Mouse (Mus musculus): Measurements from ENCODE around the gene Stk11. TPM values are rescaled to one million over a fixed set of nuclear protein-coding genes. Genes with fewer than 3 reads are reported as not detected.

Stk11 gene
- polyA plus RNA-seq, 1 experiment from 2014 or later = 15.4 TPM

DNA sequence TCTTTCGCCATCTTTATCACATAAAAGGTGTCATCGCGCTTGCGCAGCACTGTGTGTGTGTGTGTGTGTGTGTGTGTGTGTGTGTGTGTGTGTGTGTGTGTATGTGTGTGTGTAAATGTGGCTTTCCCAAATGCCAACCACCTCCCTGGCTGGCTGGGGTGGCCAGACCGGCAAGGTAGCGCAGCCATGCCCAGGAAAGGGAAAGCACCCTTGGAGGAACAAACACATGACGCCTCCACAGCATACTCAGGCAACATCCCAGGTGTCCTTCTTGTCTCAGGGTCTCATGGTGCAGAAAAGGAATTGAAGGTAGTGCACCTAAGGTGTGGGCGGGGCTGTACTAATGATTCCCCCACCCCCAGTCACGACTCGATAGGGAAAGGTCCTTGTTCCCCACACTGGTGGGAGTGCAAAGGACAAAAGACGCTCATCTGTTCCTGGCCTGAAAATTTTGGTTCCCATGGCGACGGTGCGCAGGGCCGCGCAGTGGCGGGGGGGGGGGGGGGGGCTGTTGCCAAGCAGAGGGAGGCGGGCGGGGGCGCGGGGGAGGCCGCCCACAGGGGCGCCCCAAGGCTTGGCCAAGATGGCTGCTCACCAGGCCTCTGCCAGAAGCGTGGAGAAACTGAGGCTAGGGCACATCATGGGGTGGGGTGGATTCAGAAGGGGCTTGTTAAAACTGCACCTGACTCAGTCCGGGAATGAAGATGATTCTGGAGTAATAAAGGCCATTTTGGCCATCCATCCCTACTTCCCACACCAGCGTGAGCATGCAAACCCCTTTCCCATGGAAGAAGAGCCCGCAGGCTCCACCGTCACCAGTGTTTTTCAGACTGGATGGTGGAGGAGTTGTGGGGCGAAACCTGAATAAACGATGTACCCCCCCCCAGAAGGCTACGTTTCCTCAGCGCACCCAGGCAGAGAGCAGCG lies 22.3 kb downstream of the Stk11 start:
- Histone ChIP-seq H3K4me1 (ENCODE audit: control insufficient read depth, insufficient read depth, low read length) (peaks cover 26% of the 10 kb centered on the region), H3K9ac (ENCODE audit: low read depth, low read length) (peak overlapping the region; percentile 94), H3K27ac (ENCODE audit: low read length) (peak overlapping the region; percentile 96), H3K4me2 (ENCODE audit: low read length) (peak overlapping the region; percentile 86), H3K27me3 (ENCODE audit: control insufficient read depth, insufficient read depth, low read depth, low read length) (no peaks in the 10 kb centered on the region), H3K9me3 (replicated peaks; ENCODE audit: control insufficient read depth, low read length, poor library complexity, severe bottlenecking) (no peaks in the 10 kb centered on the region), H3K36me3 (ENCODE audit: control insufficient read depth, insufficient read depth, low read length) (peaks cover 27% of the 10 kb centered on the region), H3K4me3 (ENCODE audit: low read depth, low read length) (peak overlapping the region; percentile 70)
- ATAC-seq = no peak
- under 1% methylated on average over 25 of the region's 33 CpGs for WGBS

DNA sequence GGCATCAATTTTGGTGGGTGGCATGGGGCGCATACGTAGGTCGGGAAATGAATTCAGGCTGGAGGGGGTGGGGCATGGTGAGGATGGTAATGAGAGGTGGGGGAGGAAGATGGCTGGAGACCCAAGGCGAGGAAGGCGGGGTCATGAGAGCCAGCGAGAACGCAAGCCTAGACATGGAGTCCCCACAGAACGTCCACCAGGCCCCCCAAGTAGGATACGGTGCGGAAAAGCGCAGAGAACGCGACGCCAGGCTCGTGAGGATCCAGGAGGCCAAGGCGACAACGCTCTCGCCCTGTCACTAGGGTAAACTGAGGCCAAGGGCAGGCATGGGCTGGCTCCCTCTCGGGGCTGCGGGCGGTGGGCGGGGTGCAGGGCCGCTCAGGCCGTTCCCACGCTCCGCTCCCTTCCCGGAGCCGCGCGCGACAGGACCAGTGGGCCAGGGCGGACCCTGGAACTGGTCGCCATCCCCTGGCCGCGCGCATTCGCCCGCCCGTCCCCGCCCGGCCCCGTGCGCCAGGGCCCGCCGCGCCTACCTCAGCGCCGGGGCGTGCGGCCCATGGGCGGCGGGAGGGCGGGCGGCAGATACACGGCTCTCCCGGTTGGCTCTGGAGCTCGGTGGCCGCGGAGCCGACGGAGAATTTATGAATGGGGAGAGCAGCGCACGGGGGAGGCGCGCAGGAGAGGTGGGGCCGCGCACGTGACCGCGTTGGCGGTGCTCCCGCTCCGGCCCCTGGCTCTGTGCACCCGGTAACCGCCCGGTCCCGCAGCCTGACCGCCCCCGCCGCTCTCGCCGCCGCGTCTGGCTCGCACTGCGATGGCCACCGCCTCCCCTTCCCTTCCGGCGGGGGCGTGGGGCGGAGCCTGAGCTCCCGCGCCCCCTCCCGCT lies 23.2 kb downstream of the Stk11 start, which contains the start of gene Atp5d:
Atp5d (plus strand) TSS at position 80 of the 886 bp plus-strand sequence.
- peak; percentile 5 for ATAC-seq
- peak within 1 kb of the TSS; percentile 70 for H3K4me3 ChIP-seq (ENCODE audit: low read depth, low read length)
- H3K27me3 ChIP-seq (ENCODE audit: control insufficient read depth, insufficient read depth, low read depth, low read length) = no peaks in the 10 kb centered on the region
- peak within 1 kb of the TSS; percentile 96 for H3K27ac ChIP-seq (ENCODE audit: low read length)
- H3K9ac ChIP-seq (ENCODE audit: low read depth, low read length) = peak within 1 kb of the TSS; percentile 94
- no peaks in the 10 kb centered on the region for H3K9me3 ChIP-seq (replicated peaks; ENCODE audit: control insufficient read depth, low read length, poor library complexity, severe bottlenecking)
- H3K36me3 ChIP-seq (ENCODE audit: control insufficient read depth, insufficient read depth, low read length) = peaks cover 21% of the 10 kb centered on the region
- peaks cover 34% of the 10 kb centered on the region for H3K4me1 ChIP-seq (ENCODE audit: control insufficient read depth, insufficient read depth, low read length)
- H3K4me2 ChIP-seq (ENCODE audit: low read length) = peak within 1 kb of the TSS; percentile 86
- under 1% methylated on average over 70 of the region's 94 CpGs for WGBS

DNA sequence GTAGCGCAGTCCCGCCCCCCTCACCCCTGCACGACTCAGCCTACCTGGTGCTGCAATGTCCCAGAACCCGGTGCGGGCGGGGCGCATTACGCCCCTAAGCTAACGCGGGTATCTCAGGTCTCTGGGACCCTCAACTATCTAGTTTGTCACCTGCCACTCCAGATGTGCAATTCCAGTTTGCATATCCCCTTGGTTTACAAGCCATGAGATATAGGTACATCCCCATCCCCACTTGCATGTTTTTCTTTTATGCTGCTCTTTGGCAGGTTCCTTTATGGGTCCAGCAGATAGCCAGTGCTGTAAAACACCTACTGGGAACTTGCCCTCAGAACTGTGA lies 23.8 kb downstream of the Stk11 start:
- Histone ChIP-seq H3K9ac (ENCODE audit: low read depth, low read length) (peak overlapping the region; percentile 94), H3K36me3 (ENCODE audit: control insufficient read depth, insufficient read depth, low read length) (peaks cover 21% of the 10 kb centered on the region), H3K4me3 (ENCODE audit: low read depth, low read length) (peak overlapping the region; percentile 70), H3K9me3 (replicated peaks; ENCODE audit: control insufficient read depth, low read length, poor library complexity, severe bottlenecking) (no peaks in the 10 kb centered on the region), H3K27ac (ENCODE audit: low read length) (peak overlapping the region; percentile 96), H3K4me2 (ENCODE audit: low read length) (peak overlapping the region; percentile 86), H3K27me3 (ENCODE audit: control insufficient read depth, insufficient read depth, low read depth, low read length) (no peaks in the 10 kb centered on the region), H3K4me1 (ENCODE audit: control insufficient read depth, insufficient read depth, low read length) (peaks cover 34% of the 10 kb centered on the region)
- ATAC-seq = no peak
- under 1% methylated on average over 10 of the region's 10 CpGs for WGBS

DNA sequence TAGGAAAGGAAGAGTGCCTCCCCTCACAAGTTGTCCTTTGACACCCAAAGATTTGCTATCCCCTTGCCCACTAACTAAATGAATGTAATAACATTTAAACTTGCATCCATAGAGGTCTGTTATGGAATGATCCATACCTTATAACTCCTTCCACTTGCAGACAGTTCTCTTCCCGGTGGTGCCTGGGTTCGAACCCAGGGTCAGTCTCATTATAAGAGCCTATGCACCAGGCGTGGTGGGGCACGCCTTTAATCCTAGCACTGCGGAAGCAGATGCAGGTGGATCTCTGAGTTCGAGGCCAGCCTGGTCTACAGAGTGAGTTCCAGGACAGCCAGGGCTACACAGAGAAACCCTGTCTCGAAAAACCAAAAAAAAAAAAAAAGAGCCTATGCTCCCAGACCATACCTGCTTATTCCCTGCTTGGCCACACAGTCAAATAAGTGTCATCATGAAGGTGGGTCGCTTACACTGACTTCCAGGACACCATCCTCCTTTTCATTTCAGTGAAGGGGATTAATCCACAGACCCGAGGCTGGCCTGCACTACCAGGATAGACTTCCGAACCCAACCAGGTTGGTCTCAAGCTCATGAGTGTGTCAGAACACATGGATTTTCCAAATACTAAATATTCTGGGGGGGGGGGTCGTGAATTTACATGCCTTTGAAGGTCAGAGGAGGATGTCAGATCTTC lies 24.5 kb downstream of the Stk11 start:
- no peak overlapping the region for H3K4me3 ChIP-seq (ENCODE audit: low read depth, low read length)
- no peak overlapping the region for H3K9ac ChIP-seq (ENCODE audit: low read depth, low read length)
- no peak overlapping the region for H3K4me2 ChIP-seq (ENCODE audit: low read length)
- H3K27ac ChIP-seq (ENCODE audit: low read length) = peak overlapping the region; percentile 96
- peaks cover 34% of the 10 kb centered on the region for H3K4me1 ChIP-seq (ENCODE audit: control insufficient read depth, insufficient read depth, low read length)
- H3K27me3 ChIP-seq (ENCODE audit: control insufficient read depth, insufficient read depth, low read depth, low read length) = no peaks in the 10 kb centered on the region
- no peaks in the 10 kb centered on the region for H3K9me3 ChIP-seq (replicated peaks; ENCODE audit: control insufficient read depth, low read length, poor library complexity, severe bottlenecking)
- no peak for ATAC-seq
- WGBS = 75% methylated on average over 11 of the region's 11 CpGs
- peaks cover 18% of the 10 kb centered on the region; the same call in 1 of the 2 replicates for H3K36me3 ChIP-seq (ENCODE audit: control insufficient read depth, insufficient read depth, low read length)

DNA sequence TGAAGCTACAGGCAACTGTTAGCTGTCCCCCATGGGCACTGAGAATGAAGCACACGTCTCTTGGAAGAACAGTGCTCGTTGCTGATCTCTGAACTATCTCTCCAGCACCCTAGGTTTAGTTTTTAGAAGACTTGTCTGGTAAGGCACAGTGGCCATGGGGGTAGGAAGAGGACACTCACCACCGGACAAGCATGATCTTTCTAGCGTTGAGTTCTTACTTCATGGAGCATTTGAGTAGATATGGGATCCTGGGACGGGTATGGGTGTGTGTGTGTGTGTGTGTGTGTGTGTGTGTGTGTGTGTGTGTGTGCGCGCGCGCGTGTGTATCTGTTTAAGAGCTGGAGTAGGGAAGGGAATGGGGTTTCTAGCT lies 25.0 kb downstream of the Stk11 start, which contains the start of gene Cbarp:
Cbarp (minus strand) TSS at position 170 of the 370 bp plus-strand sequence.
- Histone ChIP-seq H3K27ac (ENCODE audit: low read length) (peak within 1 kb of the TSS; percentile 96), H3K4me2 (ENCODE audit: low read length) (peak within 1 kb of the TSS; percentile 97), H3K27me3 (ENCODE audit: control insufficient read depth, insufficient read depth, low read depth, low read length) (no peaks in the 10 kb centered on the region), H3K4me3 (ENCODE audit: low read depth, low read length) (peak within 1 kb of the TSS; percentile 81), H3K4me1 (ENCODE audit: control insufficient read depth, insufficient read depth, low read length) (peaks cover 34% of the 10 kb centered on the region), H3K9me3 (replicated peaks; ENCODE audit: control insufficient read depth, low read length, poor library complexity, severe bottlenecking) (no peaks in the 10 kb centered on the region), H3K9ac (ENCODE audit: low read depth, low read length) (peak within 1 kb of the TSS; percentile 36), H3K36me3 (ENCODE audit: control insufficient read depth, insufficient read depth, low read length) (peaks cover 17% of the 10 kb centered on the region; the same call in 1 of the 2 replicates)
- no peak for ATAC-seq
- WGBS = 66% methylated on average over 10 of the region's 10 CpGs

DNA sequence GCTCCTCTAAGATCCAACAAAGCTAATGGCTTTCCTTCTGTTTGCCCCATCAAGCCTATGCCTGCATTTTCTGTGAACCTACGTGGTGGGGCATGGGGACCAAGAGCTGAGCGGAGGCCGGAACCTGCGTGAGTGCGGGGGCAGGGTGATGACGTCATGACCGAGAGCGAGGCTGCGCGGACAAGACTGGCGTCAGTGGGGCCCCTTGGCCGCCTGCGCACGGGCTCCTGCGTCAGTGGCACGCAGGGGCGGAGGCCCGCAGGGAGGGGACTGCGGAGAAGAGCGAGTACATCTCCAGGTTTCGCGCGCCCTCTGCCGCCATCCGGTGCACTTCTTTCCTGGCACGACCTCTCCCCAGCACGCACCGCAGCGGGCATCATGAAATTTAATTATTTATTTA lies 25.6 kb downstream of the Stk11 start:
- Histone ChIP-seq H3K4me2 (ENCODE audit: low read length) (peak overlapping the region; percentile 97), H3K27me3 (ENCODE audit: control insufficient read depth, insufficient read depth, low read depth, low read length) (no peaks in the 10 kb centered on the region), H3K4me1 (ENCODE audit: control insufficient read depth, insufficient read depth, low read length) (peaks cover 30% of the 10 kb centered on the region), H3K27ac (ENCODE audit: low read length) (peak overlapping the region; percentile 85), H3K36me3 (ENCODE audit: control insufficient read depth, insufficient read depth, low read length) (peaks cover 12% of the 10 kb centered on the region; the same call in 1 of the 2 replicates), H3K9me3 (replicated peaks; ENCODE audit: control insufficient read depth, low read length, poor library complexity, severe bottlenecking) (no peaks in the 10 kb centered on the region), H3K4me3 (ENCODE audit: low read depth, low read length) (peak overlapping the region; percentile 81), H3K9ac (ENCODE audit: low read depth, low read length) (peak overlapping the region; percentile 36; the same call in 1 of the 2 replicates)
- under 1% methylated on average over 28 of the region's 29 CpGs for WGBS
- ATAC-seq = peak; percentile 55

DNA sequence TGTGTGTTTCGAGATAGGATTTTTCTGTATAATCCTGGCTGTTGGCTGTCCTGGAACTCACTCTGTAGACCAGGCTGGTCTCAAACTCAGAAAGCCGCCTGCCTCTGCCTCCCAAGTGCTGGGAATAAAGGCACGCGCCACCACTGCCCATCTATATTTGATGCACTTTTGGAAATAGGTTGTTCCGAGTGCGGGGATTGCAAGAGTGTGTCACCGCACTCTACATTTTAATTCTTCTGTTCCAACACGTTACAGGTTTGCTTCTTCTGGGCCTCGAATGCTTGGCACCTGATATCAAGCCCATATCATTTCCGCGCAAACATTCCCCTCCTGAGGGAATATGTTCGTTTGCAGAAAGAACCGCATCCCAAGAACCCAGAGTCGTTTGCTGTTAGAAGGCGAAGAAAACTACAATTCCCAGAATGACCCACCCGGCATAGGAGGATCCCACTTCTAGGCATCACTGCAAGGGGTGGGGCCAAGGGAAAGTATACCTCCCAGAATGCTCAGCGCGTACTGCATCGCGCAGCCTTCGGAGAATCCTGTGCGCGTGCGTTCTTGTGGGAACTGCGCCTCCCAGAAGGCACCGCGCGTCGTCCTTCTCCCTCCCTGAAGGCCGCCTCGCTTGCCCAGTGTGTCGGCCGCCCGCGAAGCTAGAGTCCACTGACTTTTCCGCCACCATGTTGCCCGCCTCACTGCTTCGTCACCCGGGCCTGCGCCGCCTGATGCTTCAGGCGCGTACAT lies 26.4 kb downstream of the Stk11 start:
- peak; percentile 84 for ATAC-seq
- WGBS = 1% methylated on average over 43 of the region's 43 CpGs
- peak overlapping the region; percentile 81 for H3K4me3 ChIP-seq (ENCODE audit: low read depth, low read length)
- no peaks in the 10 kb centered on the region for H3K27me3 ChIP-seq (ENCODE audit: control insufficient read depth, insufficient read depth, low read depth, low read length)
- peak overlapping the region; percentile 97 for H3K4me2 ChIP-seq (ENCODE audit: low read length)
- H3K36me3 ChIP-seq (ENCODE audit: control insufficient read depth, insufficient read depth, low read length) = peaks cover 9% of the 10 kb centered on the region; the same call in 1 of the 2 replicates
- H3K9ac ChIP-seq (ENCODE audit: low read depth, low read length) = peak overlapping the region; percentile 96
- H3K9me3 ChIP-seq (replicated peaks; ENCODE audit: control insufficient read depth, low read length, poor library complexity, severe bottlenecking) = no peaks in the 10 kb centered on the region
- peaks cover 26% of the 10 kb centered on the region for H3K4me1 ChIP-seq (ENCODE audit: control insufficient read depth, insufficient read depth, low read length)
- peak overlapping the region; percentile 85 for H3K27ac ChIP-seq (ENCODE audit: low read length)

DNA sequence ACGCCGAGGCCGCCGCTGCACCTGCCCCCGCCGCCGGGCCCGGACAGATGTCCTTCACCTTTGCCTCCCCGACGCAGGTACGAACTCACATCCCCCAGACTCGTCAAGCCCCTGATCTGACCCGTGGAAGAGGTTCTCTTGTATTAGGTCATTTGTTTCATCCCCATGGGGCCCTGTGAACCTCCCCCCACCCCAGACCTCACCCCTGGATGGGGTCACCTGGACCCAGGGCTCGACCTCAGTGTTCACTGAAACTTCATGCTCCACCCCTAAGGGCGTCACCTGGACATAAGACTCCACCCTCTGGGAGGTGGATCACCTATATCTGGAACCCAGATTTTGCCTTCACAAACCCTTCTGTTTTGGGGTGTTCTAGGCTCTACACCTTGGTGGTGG lies 26.9 kb downstream of the Stk11 start:
- H3K36me3 ChIP-seq (ENCODE audit: control insufficient read depth, insufficient read depth, low read length) = peaks cover 9% of the 10 kb centered on the region; the same call in 1 of the 2 replicates
- H3K4me3 ChIP-seq (ENCODE audit: low read depth, low read length) = peak overlapping the region; percentile 81
- H3K27ac ChIP-seq (ENCODE audit: low read length) = peak overlapping the region; percentile 84
- peak overlapping the region; percentile 96 for H3K9ac ChIP-seq (ENCODE audit: low read depth, low read length)
- H3K4me2 ChIP-seq (ENCODE audit: low read length) = peak overlapping the region; percentile 97
- under 1% methylated on average over 15 of the region's 15 CpGs for WGBS
- ATAC-seq = no peak
- no peaks in the 10 kb centered on the region for H3K27me3 ChIP-seq (ENCODE audit: control insufficient read depth, insufficient read depth, low read depth, low read length)
- peaks cover 20% of the 10 kb centered on the region for H3K4me1 ChIP-seq (ENCODE audit: control insufficient read depth, insufficient read depth, low read length)
- no peaks in the 10 kb centered on the region for H3K9me3 ChIP-seq (replicated peaks; ENCODE audit: control insufficient read depth, low read length, poor library complexity, severe bottlenecking)
